Mouse (Mus musculus) naive thymus-derived CD4-positive, alpha-beta T cell, adult 2 months (primary cell): Measurements from ENCODE around the gene Ccdc160.
A peak's percentile ranks its signal among the peaks of the same experiment; 100 is the strongest.

Source experiments
- DNase-seq: peaks from one replicate; pipeline ENCODE4 v3.0.0-alpha.2; 2011; ENCODE audit warnings: low read depth

Ccdc160 gene

DNA sequence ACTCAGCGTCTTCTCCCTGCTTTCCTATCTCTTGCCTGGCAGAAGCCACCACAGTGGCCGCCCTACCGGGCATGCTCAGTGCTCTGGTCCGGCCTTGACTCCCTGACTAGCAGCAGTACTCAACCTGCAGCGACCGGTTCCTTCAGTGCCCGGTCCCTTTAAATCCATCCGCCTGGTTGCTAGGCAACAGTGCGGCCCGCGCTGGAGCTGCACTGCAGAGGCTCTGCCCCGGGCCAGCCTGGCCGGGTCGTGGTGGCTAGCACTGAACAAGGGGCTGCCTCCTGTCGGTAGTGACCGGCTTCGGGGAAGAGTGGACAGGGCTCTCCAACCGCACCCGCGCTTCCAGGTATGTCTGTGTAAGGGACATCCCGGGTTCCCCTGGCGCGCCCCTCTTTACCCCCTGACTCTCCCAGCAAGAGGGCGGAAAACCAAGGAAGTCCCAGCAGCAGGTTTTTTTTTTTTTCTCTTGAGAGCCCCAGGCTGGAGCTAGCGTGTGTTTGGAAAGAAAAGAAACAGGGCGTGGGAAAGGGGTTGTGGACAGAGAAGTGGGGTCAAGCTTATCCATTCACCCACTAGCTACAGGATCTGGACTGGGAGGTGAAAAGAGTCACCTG, at the start of gene Ccdc160:
Gene Ccdc160, plus strand, starts transcription at position 221 of the 614 bp plus-strand sequence.
- no peak for DNase-seq

DNA sequence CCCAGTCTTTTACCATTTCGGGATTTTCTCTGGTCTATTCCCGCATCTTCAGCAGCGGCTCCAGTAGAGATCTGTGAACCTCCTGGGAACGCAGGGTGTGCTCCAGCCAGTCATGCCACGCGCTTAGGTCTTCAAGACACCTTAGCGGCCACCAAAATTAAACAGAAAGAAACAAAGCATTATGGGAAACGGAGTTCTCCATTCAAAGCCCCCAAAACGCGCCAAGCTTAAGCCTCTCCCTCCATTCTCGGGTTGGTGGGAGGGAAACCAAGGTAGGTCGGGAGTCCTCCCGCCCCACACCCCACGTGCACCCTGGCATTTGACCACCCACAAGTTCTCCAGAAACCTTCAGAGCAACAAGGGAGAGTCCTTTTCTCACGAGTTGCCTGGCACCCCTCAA, 47.2 kb upstream of the Ccdc160 start:
- DNase-seq, result no peak

DNA sequence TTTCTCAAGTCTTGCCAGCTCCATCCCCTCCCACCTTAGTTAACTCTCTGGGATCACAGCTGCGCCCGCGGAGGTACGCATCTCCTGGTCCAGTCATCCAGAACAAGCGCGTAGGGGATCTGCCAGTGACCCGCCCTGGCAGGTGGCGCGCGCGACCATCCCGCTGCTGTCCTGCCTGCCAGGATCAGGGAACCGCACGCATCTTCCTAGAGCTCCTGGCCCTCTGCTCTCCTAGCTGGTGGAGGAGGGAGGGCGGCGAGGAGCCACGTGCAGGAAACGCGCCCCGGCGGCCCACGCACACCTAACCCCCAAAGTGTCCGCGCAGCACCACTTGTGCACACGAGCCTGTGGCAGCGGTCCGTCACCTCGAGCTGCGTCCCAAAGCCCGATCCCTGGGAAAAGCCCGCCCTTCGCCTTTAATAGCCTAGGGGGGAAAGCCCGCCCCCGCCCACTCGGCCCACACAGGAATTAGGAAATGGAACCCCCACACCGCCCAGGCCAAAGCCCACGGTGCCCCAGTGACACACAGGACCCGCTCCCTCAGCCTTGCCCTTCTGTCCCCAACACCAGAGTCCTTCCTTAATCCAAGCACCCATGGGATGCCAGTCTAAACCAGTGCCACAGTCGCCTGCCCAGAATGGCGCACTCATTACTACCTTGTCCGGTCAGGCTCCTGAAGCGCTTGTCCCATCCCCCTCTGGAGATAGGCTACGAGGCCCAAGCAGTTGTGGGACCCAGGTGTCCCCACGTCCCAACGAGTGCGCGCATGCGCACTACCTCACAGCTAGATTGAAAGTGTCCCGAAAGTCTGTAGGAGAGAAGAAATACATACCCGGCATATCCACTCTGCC, 46.6 kb upstream of the Ccdc160 start:
- peak; percentile 72 for DNase-seq

DNA sequence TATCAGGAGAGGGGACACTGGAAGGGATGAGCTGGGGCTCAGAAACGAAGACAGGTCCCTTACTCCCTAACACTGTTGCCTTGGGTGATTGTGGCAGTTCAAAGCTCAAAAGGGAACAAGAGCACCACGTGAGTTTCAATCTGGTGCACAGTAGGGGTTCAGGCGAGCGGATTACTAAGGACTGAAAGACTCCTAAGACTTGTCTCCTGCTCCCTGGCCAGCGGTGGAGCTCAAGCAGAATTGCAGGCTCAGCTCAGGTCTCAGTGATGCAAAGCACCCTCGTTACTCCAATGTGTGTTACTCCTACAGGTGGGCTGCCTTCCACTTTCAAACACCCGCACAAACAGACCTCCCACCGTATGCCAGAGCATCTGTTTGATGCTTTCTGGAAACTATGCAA, 45.5 kb upstream of the Ccdc160 start:
- peak; percentile 28 for DNase-seq

DNA sequence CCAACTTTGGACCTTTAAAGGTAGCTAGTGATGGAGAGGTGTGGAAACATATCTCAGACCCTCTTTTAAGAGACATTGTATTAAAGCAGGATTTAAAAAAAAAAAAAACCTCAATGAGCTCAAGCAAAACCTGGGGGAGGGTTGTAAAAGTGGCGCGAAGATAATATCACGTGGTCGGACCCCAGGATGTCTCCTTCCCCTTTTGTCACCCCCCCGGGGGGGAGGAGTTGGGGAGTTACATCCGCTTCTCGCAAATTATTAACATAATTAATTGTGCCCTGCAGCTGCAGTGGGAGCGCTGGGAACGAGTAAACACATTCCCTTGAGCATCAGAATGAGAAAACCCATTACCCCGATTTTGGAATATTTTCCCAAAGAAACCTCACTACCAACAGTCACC, 45.1 kb upstream of the Ccdc160 start:
- no peak for DNase-seq

DNA sequence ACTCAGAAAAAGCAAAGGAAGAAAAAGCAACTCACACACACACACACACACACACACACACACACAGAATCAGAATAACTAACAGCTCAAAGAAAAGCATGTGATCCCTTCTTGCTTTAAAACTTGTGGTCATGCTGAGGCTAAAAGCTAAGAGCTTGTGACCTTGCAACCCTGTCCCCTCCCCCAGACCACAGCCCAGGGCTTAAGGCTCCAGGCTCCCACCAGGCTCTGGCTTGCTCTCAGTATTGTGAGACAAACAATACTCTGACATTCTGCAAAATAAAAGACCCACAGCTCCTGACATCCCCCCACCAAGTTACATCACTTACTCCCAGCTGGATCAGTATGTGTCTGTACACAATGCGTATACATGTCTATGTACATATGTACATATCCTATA, 44.2 kb upstream of the Ccdc160 start:
- no peak for DNase-seq

DNA sequence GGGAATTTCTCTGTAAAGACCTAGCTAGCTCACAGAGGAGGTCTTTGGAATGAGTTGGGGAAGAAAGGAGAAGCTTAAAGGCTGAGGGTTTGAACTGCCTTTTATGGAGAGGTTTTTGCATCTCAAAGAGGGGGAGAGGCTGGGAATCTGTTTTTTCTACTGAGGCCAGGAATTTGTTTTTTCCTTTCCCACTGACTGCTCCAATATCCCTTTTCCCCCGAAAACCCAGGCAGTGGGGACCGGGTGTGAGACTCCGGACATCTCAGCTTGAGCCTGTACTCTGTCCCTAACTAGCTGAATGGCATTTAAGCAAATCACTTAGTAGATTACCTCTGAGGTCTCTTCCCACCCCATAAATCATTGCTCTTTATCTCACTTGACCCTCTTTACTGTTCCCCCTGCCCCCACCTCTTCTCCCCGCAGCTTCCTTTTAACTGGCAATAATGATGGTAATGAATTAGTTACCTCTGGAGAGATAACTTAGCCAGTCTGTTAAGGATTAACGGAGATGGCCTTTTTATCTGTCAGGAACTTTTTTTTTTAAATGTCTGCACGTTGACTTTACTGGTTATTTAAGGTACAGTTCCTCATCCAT, 37.4 kb upstream of the Ccdc160 start:
- DNase-seq, result no peak

DNA sequence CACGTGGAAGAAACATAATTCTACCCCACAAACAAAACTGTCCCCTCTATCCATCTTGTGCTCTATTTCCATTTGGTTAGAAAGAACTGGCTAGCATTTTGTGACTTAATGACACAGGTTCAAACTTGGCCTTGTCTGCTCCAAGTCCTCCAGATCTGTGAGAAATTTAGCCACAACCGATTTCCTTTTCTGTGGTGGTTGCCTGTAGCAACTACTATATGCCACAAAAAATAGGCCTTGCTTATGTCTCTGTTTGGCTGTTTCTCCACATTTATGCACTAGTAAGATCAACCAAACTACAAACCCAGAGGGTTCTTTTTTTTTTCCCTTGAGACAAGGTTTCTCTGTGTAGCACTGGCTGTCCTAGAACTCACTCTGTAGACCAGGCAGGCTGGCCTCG, 33.8 kb upstream of the Ccdc160 start:
- peak; percentile 71 for DNase-seq

DNA sequence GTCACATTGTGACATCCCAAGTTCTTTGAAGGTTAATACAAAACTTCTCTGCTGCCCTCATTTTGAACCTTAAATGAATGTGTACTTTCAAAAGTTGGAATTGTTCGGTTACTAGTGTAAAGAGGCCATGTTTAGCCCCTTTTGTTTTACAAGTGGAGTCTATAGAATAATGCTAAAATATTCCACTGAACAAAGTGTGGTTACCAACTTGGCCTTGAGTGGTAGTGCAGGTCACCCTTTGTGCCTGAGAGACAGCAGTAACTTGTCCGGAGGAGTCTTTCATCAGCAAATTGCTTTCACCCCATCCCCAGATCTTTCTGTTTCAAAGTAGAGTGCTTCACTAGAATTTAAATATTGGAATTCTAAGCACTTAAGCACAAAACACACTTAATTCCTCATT, 31.8 kb upstream of the Ccdc160 start:
- DNase-seq, result no peak

DNA sequence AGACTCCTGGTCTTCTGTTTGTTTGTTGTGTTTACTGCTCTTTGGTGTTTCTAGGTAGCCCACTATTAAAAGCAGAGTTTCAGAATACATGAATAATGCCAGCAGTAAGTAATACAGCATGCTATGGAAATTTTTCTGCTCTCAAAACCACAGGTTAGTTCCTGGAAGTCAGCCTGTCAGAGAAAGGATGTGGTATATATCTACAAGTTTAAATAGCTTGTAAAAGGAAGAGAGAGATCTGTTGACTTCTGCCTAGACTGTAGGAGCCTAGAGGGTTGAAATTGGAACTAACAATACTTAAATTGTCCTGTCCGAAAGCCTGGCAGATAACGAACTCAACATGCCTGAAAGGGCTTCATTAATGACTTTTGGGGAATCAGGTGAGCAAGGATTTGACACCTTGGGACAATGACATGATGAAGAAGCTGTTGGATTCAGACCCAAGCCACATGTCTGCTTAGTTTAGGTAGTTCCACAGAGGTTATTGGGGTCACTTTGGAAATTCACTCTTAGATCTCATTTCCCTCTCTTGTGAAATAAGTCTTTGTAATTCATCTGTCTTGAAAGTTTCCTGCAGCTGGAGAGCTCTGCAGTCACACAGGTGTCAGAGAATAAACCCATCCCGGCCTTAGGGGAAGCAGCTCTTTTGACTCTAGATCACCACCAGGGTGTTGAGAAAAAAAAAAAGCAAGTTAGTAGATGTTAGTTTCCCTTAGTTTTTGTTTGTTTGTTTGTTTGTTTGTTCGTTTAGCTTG, 30.6 kb upstream of the Ccdc160 start:
- DNase-seq, result peak; percentile 65

DNA sequence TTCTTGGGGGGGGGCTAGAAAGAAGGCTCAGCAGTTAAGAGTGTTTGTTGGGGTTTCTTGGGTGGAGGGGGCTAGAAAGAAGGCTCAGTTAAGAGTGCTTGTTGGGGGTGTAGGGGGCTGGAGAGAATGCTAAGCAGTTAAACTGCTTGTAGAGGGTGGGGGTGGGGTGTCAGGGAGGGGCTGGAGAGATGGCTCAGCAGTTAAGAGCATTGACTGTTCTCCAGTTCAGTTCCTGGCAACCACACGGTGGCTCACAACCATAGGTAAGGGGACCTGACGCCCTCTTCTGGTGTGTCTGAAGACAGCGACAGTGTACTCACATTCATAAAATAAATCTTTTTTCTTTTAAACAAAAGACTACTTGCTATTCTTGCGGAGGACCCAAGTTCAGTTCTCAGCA, 28.8 kb upstream of the Ccdc160 start:
- no peak for DNase-seq

DNA sequence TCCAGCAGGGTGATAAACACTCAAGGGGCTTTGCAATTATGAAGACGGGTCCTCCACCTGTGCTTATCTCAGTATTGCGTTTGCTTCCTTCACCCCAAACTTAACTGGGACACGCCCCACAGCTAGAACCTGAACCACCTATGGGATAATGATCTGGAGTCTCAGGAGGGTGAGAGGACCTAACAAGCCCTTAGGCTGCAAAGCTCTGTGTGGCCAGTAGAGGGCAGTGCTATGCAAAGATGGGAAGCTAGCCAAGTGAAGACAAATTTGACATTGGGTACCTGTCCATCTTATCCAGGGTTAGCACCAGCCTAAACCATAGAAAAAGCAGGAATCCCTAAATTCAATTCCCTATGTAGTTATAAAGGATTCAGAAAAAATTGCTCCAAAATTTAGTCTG, 15.0 kb upstream of the Ccdc160 start:
- peak; percentile 65 for DNase-seq

DNA sequence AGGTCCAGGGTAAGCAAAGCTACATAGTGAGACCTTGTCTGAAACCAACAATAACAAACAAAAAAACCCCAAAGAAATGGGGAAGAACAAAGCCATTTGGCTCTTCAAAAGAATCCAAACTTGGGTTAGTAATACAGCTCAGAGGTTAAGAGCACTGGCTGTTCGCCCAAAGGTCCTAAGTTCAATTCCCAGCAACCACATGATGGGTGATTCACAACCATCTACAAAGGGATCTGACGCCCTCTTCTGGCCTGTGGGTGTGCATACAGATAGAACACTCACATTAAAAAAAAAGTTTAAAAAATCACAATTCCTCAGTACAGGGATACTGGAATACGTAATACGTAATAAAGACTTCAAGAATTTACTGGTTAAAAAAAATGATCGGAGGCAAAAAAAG, 13.3 kb upstream of the Ccdc160 start:
- DNase-seq, result no peak

DNA sequence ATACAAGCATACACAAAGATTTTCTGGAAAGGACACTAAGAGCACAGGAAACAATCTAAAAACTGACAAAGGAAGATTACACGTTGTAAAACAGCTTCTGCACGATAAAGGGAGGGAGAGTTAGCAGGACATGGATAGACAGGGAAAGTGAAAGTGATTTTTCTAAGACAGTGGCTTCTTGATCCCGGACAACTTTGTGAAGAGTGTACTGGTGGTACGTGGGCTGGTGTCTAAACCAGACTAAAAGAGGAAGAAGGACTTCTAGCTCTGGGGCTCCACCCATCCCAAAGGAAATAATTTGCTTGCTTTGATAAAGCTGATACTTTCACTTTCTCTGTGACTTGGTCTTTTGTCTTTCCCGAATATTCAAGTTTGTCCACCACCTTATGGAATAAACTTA, 7.1 kb upstream of the Ccdc160 start:
- no peak for DNase-seq

DNA sequence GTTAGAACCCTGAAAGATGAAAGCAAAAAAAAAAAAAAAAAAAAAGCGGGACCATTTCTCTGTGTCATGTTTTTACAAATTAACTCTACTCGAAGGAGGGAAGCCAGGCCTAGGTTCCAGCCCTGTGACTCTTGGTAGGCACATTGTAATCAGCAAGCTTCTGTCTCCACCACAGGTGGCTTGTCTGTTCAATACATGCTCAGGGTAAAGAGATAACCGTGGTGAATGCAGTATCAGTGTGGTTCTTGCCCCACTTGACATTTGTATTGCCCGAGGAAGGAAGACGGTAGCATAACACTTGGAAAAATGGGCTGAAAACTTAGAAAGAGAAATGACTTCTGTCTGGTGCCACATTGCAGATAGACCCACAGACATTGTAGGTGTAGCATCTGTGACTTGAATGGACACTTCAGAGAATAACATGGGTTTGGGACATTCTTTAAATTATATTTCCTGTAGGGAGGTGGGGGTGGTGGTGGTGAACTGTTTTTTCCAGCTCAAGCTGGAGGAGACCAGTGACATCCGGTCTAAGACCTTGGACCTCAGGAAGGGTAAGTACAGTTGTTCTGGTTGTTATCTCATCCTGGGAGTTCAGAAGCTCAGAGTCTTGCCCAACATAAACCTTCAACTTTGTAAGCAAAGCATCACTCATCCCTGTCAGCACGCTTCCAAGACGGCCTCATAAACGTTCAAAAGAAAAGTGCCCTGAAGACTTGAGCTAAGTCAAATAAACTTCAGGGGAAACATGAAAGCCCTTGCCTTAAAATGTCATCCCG, 1.1 kb downstream of the Ccdc160 start:
- no peak for DNase-seq

DNA sequence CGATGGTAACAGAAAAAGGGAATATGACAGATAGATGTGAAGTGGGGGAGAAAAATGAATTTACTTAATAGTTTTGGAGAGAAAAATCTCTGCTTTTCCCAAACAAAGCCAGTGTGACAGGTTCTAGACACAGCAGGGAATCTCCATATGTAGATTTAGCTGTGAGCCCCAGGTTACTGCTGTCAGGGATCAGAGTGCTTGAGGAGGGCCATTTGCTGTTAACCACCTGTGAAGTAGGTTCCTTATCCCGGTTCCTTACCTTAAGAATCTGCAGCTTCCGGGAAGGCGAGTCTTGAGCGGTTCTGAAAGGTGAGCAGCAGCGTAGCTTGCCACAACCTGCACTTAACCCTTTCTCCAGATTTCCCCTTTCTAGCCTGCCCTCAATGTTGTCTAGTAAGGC, 1.9 kb downstream of the Ccdc160 start:
- DNase-seq, result no peak

DNA sequence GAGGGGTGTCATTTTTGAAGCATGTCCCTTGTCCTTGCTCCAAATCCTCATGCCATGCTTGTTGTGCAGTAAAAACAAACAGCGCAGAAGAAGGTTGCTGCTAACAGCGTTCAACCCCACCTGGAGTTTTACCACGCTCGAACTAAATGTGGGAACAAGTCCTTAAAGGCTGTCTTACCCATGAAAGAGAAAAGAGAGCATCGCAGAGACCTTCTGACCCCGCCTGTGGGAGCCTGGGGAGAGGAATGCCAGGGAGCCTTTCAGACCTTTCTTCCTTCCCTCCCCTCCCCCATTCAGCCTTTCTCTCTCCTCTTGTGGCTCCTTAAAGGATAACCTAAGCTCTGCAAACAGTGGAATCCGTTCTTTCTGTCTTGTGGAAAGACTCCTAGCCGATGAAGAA, 4.8 kb downstream of the Ccdc160 start:
- no peak for DNase-seq

DNA sequence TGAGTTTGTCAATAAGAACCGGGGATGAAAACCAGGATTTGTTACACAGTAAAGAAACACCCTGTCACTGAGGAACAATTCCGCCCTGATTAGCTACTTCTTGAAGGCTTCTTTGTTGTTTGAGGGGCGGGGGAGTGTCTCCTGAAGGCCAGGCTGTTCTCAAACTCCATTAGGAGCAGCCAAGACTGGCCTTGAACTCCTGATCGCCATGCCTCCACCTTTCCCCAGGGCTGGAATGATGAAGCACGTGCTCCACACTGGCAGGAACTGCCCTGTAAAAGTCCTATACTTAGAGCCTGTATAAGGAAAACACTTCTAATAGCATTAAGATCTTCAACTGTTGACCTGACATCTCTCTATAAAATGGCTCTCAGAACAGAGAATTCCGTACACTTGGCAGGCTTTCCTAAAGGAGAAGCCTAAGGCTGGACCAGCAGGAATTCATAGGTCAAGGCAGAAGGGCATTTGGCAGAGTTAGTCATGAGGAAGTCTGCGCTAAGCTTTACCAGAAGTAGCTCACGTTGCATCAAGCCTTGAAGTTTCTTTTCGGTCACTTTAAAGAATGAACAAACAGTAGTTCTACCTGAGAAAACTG, 6.1 kb downstream of the Ccdc160 start:
- DNase-seq, result no peak

DNA sequence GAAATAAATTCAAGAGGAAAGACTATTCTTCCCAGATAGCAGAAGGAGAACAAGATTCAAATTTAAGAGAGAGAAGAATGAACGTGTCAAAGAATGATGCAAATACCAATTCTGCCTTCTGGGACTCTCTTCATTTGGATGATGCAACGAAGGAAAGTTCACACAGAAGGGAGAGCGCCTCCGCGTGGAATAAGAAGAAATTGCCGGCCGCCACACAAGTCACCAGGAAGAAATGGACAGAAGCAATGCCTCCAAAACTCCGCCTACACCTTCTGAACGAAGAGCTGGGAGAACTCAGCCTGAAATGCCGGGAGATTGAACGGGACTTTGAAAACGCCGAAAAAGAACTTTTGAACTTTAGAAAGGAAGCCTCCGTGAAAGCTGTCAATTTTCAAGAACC, 7.3 kb downstream of the Ccdc160 start:
- DNase-seq, result no peak

DNA sequence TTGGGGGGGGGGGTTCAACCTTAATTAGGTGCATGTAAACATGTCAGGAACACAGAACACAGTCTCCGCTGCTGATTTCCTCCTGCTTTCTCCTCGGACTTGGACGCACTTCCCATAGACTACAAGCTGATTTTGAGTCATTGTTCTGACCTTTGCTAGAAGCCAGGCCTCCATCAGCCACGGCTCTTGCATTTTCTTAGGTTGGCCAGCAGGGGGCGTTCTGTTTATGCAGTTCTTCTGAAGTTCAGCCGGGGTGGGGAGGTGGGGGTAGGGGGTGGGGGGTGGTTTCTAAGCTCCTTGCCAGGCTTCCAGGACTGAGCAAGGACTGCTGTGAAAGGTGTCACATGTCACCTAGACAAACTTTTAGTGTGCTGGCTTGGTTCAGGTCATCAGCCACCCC, 8.6 kb downstream of the Ccdc160 start:
- DNase-seq, result peak; percentile 36

DNA sequence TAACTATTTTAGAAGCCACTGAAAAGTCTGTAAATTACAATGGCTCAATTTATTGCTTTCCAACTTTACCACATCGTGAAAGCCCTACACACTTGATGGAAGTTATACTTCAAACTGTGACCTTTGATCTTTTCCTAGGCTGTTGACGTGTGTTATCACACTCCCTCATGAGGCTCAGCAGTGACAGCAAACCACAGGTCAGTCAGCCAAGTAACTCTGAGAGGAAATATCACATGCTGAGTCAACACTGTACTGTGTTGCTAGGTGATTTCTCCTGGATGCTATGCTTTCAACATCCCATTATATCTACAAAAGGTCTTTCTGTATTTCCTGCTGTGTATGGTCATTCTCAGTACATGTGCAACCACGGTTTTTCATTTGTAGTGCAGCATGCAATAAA, 28.3 kb downstream of the Ccdc160 start:
- DNase-seq, result no peak
